Mouse (Mus musculus) neural tube, embryonic 15.5 days (tissue): ENCODE measurements around the gene Il23a. TPM values are rescaled to one million over a fixed set of nuclear protein-coding genes. Genes with fewer than 3 reads are reported as not detected.
"Not testable (repeated sequence)": the region's sequence is repeated elsewhere in the genome, so short reads cannot be mapped to it uniquely, and the experiment has no call there.

Source experiments
- ATAC-seq: fragments of 200-750 bp; cut with Nextera tagmentation; 2 replicates; pipeline ENCODE4 v1.8.0; 2017; ENCODE audit warnings: mild to moderate bottlenecking, moderate TSS enrichment, moderate library complexity; ENCODE audit not compliant: low FRiP score
- H3K27ac ChIP-seq: fragments of 300-500 bp; sonication (generic); replicated peaks from 2 replicates; pipeline ENCODE4 v1.5.1; 2015; ENCODE audit warnings: mild to moderate bottlenecking, inconsistent platforms
- H3K27me3 ChIP-seq: fragments of 300-500 bp; sonication (generic); replicated peaks from 2 replicates; pipeline ENCODE4 v1.6.1; 2015; ENCODE audit warnings: inconsistent platforms
- H3K36me3 ChIP-seq: fragments of 300-500 bp; sonication (generic); 2 replicates; pipeline ENCODE4 v1.6.1; 2015; ENCODE audit warnings: inconsistent platforms
- H3K4me1 ChIP-seq: fragments of 300-500 bp; sonication (generic); 2 replicates; pipeline ENCODE4 v1.6.1; 2015; ENCODE audit warnings: inconsistent platforms
- H3K4me2 ChIP-seq: fragments of 300-500 bp; sonication (generic); 2 replicates; pipeline ENCODE4 v1.6.1; 2015; ENCODE audit warnings: inconsistent platforms, mild to moderate bottlenecking, moderate library complexity
- H3K4me3 ChIP-seq: fragments of 300-500 bp; sonication (generic); replicated peaks from 2 replicates; pipeline ENCODE4 v1.5.1; 2015; ENCODE audit warnings: mild to moderate bottlenecking, inconsistent platforms
- H3K9ac ChIP-seq: fragments of 300-500 bp; sonication (generic); replicated peaks from 2 replicates; pipeline ENCODE4 v1.6.1; 2015; ENCODE audit warnings: mild to moderate bottlenecking, inconsistent platforms
- H3K9me3 ChIP-seq: fragments of 300-500 bp; sonication (generic); replicated peaks from 2 replicates; pipeline ENCODE4 v1.6.1; 2016; ENCODE audit warnings: inconsistent platforms
- WGBS: fragments of 180-500 bp; shearing (Covaris S2); methylation state at CpG from one replicate; pipeline ENCODE4 v1.1.7; 2015; ENCODE audit warnings: mixed read lengths; 5-methylcytosine and 5-hydroxymethylcytosine counted together
- polyA plus RNA-seq: library from polyadenylated mRNA; unstranded; fragments of >200 nt; fragmentation: Nextera tagmentation; extraction: Ambion mirVana; gene quantifications from 2 replicates; pipeline ENCODE4 v1.2.1, GENCODE M21; 2015

The Il23a gene
- polyA plus RNA-seq, 1 experiment from 2014 or later = 0.32 TPM

- WGBS = 93% methylated on average over 6 of the region's 6 CpGs
- no peak for ATAC-seq
These were observed 17.6 kb downstream of the Il23a start for GRCm38 (mm10) chr10:128280943-128281342.

GRCm38 (mm10) chr10:128278158-128278557 lies 20.4 kb downstream of the Il23a start:
- Histone ChIP-seq H3K9me3 (no peaks in the 10 kb centered on the region), H3K9ac (no peak overlapping the region), H3K4me2 (no peak overlapping the region), H3K27ac (no peak overlapping the region), H3K27me3 (no peaks in the 10 kb centered on the region), H3K4me1 (no peaks in the 10 kb centered on the region), H3K4me3 (no peak overlapping the region), H3K36me3 (peaks cover 53% of the 10 kb centered on the region)
- ATAC-seq = no peak
- WGBS = 70% methylated on average over 6 of the region's 6 CpGs

More at GRCm38 (mm10) chr10:128280943-128281342, 17.6 kb downstream of the Il23a start:
- no peak overlapping the region for H3K9ac ChIP-seq
- no peaks in the 10 kb centered on the region for H3K9me3 ChIP-seq
- no peaks in the 10 kb centered on the region for H3K27me3 ChIP-seq
- H3K4me3 ChIP-seq = no peak overlapping the region
- peaks cover 76% of the 10 kb centered on the region for H3K36me3 ChIP-seq
- H3K4me1 ChIP-seq = no peaks in the 10 kb centered on the region
- no peak overlapping the region for H3K4me2 ChIP-seq
- no peak overlapping the region for H3K27ac ChIP-seq

- not testable (repeated sequence) for H3K27me3 ChIP-seq, H3K9me3 ChIP-seq, H3K4me1 ChIP-seq, ATAC-seq, H3K4me3 ChIP-seq, H3K9ac ChIP-seq, H3K27ac ChIP-seq, H3K4me2 ChIP-seq
- H3K36me3 ChIP-seq = peaks cover 32% of the 10 kb centered on the region
- 96% methylated on average over 1 of the region's 1 CpGs for WGBS
These were observed 23.2 kb downstream of the Il23a start for GRCm38 (mm10) chr10:128275374-128275773.

GRCm38 (mm10) chr10:128272819-128273439 lies 25.6 kb downstream of the Il23a start:
- not testable (repeated sequence) for H3K9ac ChIP-seq, H3K4me1 ChIP-seq, ATAC-seq, H3K27me3 ChIP-seq, H3K4me3 ChIP-seq, H3K27ac ChIP-seq, H3K9me3 ChIP-seq, H3K4me2 ChIP-seq
- H3K36me3 ChIP-seq = peaks cover 14% of the 10 kb centered on the region
- WGBS = 88% methylated on average over 6 of the region's 7 CpGs

GRCm38 (mm10) chr10:128271883-128272282 lies 26.7 kb downstream of the Il23a start:
- Histone ChIP-seq H3K4me2 (no peak overlapping the region), H3K9me3 (no peaks in the 10 kb centered on the region), H3K27me3 (no peaks in the 10 kb centered on the region), H3K27ac (no peak overlapping the region), H3K4me1 (peaks cover 7% of the 10 kb centered on the region; the same call in 1 of the 2 replicates), H3K9ac (no peak overlapping the region), H3K4me3 (no peak overlapping the region), H3K36me3 (peaks cover 7% of the 10 kb centered on the region)
- 73% methylated on average over 2 of the region's 2 CpGs for WGBS
- no peak for ATAC-seq

DNA sequence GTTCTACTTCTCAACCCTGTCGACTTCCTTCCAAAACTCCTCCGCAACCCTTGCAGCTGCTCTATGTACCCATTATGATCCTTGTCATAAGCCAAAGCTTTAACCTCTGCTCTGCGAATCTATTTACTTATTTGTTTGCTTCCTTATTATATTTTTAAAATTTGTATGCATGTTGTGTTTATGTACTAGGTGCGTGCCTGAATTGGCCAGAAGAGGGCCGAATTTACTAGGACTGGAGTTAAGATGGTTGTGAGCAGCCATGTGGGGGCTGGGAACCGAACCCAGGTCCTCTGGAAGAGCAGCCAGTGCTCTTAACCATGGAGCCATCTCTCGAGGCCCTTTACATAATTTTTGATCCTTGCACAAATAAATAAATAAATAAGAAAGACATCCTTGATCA lies 27.7 kb downstream of the Il23a start:
- 44% methylated on average over 7 of the region's 7 CpGs for WGBS
- no peak; the same call in 1 of the 2 replicates for ATAC-seq
- Histone ChIP-seq H3K9ac (peak overlapping the region; percentile 81), H3K27me3 (no peaks in the 10 kb centered on the region), H3K4me3 (peak overlapping the region; percentile 83), H3K36me3 (no peaks in the 10 kb centered on the region), H3K4me2 (peak overlapping the region; percentile 75), H3K27ac (peak overlapping the region; percentile 87), H3K9me3 (no peaks in the 10 kb centered on the region), H3K4me1 (peaks cover 7% of the 10 kb centered on the region; the same call in 1 of the 2 replicates)

GRCm38 (mm10) chr10:128270287-128270841 lies 28.2 kb downstream of the Il23a start, which contains the start of gene Stat2:
Gene Stat2, plus strand, starts transcription at chr10:128270559.
- Histone ChIP-seq H3K9me3 (no peaks in the 10 kb centered on the region), H3K9ac (peak within 1 kb of the TSS; percentile 81), H3K36me3 (no peaks in the 10 kb centered on the region), H3K4me2 (peak within 1 kb of the TSS; percentile 75), H3K4me1 (peaks cover 7% of the 10 kb centered on the region; the same call in 1 of the 2 replicates), H3K27me3 (no peaks in the 10 kb centered on the region), H3K4me3 (peak within 1 kb of the TSS; percentile 83), H3K27ac (peak within 1 kb of the TSS; percentile 87)
- WGBS = under 1% methylated on average over 43 of the region's 43 CpGs
- peak; percentile 99 for ATAC-seq

DNA sequence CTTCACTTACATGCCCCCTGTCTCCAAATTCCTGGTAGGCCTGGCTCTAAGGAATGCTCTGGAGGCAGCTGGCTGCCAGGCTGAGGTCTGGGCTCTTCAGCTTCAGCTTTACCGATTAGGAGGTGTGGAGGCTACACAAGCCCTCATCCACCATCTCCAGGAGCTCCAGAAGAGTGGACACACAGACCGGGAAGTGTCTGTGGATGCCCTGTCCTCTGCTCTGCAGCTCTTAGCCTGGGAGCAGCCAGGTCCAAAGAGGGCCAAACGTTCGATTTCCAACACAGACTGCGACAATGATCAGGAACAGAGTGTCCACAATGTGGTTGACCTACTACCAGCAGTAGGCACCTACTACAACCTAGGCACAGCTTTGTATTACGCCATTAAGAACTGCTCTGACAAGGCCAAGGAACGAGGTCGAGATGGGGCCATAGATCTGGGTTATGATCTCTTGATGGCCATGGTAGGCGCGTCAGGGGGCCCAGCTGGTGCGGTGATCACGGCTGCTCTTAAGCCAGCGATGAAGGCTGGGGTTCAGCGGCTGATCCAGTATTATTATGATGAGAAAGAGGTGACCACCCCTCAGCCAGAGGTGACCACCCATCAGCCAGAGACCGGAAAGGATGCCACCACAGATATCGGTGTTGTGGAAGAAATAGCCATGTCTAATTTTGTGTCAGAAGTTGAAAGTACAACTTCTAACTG lies 29.2 kb downstream of the Il23a start:
- Histone ChIP-seq H3K4me2 (peak overlapping the region; percentile 75; the same call in 1 of the 2 replicates), H3K27ac (no peak overlapping the region)
- WGBS = 90% methylated on average over 16 of the region's 16 CpGs

DNA sequence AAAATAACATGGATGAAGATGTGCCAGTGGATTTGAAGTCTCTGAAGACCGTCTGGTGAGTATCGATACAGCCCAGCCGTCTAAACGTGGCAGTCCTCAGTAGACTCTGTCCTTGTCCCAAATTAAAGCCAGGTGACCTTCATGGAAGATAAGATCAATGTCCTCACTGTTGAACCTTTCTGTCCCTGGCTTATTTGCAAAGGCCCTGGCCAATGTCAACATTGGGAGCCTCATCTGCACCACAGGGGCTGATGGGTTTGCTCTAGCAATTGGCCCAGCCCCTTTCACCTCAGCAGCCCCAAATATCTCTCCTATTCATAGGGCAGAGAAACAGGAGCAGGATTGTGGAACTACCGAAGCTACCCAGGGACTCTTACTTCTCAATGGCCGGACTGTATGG lies 30.2 kb downstream of the Il23a start, which contains the start of gene Apof:
TSS of gene Apof (plus strand) at position 301 of the 400 bp plus-strand sequence.
- Histone ChIP-seq H3K36me3 (no peaks in the 10 kb centered on the region), H3K4me3 (no peak within 1 kb of the TSS), H3K9ac (no peak within 1 kb of the TSS), H3K4me1 (peaks cover 7% of the 10 kb centered on the region; the same call in 1 of the 2 replicates), H3K27me3 (no peaks in the 10 kb centered on the region), H3K9me3 (no peaks in the 10 kb centered on the region), H3K4me2 (no peak within 1 kb of the TSS), H3K27ac (no peak within 1 kb of the TSS)
- WGBS = 86% methylated on average over 6 of the region's 6 CpGs
- no peak for ATAC-seq

More for the DNA sequence above, 29.2 kb downstream of the Il23a start:
- H3K36me3 ChIP-seq = no peaks in the 10 kb centered on the region
- peaks cover 7% of the 10 kb centered on the region; the same call in 1 of the 2 replicates for H3K4me1 ChIP-seq
- H3K4me3 ChIP-seq = no peak overlapping the region
- no peaks in the 10 kb centered on the region for H3K27me3 ChIP-seq
- ATAC-seq = no peak
- H3K9ac ChIP-seq = no peak overlapping the region
- no peaks in the 10 kb centered on the region for H3K9me3 ChIP-seq

- ATAC-seq = no peak
These were observed 34.9 kb downstream of the Il23a start for GRCm38 (mm10) chr10:128263393-128264310.

DNA sequence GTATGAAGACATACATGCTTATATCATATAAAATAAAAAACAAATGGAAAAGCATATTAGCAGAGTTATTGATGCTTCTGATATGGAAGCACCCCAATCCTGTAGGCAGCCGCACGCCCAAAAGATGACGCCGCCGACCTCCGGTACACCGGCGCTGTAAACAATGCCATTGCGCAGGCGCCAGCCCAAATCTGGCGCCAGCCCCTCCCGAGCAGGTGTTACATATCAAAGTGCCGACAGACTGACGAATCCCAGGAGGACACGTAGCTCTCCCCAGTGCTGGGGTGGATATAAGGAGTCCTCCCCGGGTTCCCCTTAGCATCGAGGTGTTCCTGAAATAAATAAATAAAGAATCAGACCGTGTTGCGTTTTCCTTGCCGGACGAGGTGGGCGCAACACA lies 36.3 kb downstream of the Il23a start:
- WGBS = 81% methylated on average over 22 of the region's 22 CpGs
- H3K36me3 ChIP-seq = no peaks in the 10 kb centered on the region
- H3K27me3 ChIP-seq = no peaks in the 10 kb centered on the region
- no peak overlapping the region for H3K4me2 ChIP-seq
- H3K9me3 ChIP-seq = no peaks in the 10 kb centered on the region
- H3K27ac ChIP-seq = no peak overlapping the region
- ATAC-seq = no peak
- H3K4me1 ChIP-seq = no peaks in the 10 kb centered on the region
- no peak overlapping the region for H3K9ac ChIP-seq
- no peak overlapping the region for H3K4me3 ChIP-seq

More at GRCm38 (mm10) chr10:128263393-128264310, 34.9 kb downstream of the Il23a start:
- Histone ChIP-seq H3K4me2 (no peak overlapping the region), H3K27ac (no peak overlapping the region), H3K27me3 (no peaks in the 10 kb centered on the region), H3K9ac (no peak overlapping the region), H3K9me3 (no peaks in the 10 kb centered on the region), H3K4me1 (no peaks in the 10 kb centered on the region), H3K36me3 (no peaks in the 10 kb centered on the region), H3K4me3 (no peak overlapping the region)
- WGBS = 78% methylated on average over 6 of the region's 6 CpGs
